Mouse (Mus musculus) spleen, postnatal 14 days (tissue): ENCODE results near the gene Jarid2.

Experiments
- DNase-seq, 2 experiments: peaks; one replicate each; pipeline ENCODE4 v3.0.0; 2021 to 2022; ENCODE audit warnings: low spot score in 2 of 2

Gene Jarid2

GRCm38 (mm10) chr13:44915945-44916344 is 186.7 kb downstream of the Jarid2 start:
- DNase-seq: no peak

GRCm38 (mm10) chr13:44917202-44917601 is 187.9 kb downstream of the Jarid2 start:
- no peak for DNase-seq

DNA sequence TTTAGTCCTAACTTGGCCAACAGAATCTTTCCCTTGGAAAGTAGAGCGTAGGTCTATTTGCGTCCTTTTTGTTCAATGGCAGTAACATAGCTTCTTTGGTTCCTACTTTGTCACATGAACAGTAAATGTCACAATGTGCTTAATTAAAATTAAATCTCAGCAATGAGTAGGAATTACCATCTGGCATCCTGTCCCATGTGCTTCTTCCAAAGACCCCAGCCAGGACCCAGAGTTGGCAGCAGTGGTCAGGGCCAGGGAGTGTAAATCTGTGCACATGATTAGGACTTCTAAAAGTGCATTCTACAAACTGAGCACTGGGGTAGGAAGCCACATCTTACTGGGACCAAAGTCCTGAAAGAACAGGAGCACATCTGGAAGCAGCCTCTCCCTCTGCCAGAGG is 189.0 kb downstream of the Jarid2 start:
- no peak for DNase-seq

GRCm38 (mm10) chr13:44921095-44921494 is 191.8 kb downstream of the Jarid2 start:
- DNase-seq: no peak

DNA sequence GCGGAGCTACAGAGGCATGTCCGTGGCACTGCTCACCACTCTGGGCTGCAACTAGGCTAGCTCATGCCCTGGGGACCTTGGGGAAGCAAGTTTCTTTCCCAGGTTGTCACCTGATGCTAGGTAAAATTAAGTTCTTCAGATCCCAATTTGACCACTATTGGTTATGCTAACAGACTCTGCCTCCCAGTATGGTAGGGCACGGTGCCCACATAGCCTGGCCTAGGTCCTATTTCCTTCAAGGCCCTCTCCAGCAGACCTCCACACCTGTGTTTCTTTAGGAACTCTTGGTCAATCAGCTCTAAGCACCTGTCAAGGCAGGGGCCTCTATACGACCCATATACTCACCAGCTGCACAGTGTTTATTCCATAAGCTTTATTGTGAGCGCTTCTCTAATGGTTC is 192.4 kb downstream of the Jarid2 start:
- DNase-seq: no peak

GRCm38 (mm10) chr13:44924042-44924441 is 194.8 kb downstream of the Jarid2 start:
- DNase-seq: no peak

DNA sequence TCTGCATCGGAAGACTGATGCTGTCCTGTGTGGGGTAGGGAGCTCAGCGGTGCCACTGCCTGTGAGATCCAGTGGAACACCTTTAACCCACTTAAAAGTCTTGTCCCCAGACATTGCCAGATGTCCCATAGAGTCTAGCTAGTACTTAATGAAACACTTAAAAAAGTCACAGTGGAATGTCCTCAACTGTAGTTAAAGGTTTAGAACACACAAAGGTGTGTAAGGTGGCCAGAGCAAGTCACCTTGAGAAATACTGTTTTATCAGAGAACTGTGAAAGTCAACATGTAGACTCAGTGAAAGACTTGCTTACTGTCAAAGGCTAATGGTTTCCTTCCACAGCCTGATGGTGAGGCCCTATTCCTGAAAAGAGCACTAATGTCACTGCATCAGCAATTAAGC is 195.9 kb downstream of the Jarid2 start:
- no peak for DNase-seq

- no peak for DNase-seq
Observed at GRCm38 (mm10) chr13:44926311-44926710, 197.0 kb downstream of the Jarid2 start.

- DNase-seq: no peak
Observed at GRCm38 (mm10) chr13:44932307-44933264, 203.3 kb downstream of the Jarid2 start.

DNA sequence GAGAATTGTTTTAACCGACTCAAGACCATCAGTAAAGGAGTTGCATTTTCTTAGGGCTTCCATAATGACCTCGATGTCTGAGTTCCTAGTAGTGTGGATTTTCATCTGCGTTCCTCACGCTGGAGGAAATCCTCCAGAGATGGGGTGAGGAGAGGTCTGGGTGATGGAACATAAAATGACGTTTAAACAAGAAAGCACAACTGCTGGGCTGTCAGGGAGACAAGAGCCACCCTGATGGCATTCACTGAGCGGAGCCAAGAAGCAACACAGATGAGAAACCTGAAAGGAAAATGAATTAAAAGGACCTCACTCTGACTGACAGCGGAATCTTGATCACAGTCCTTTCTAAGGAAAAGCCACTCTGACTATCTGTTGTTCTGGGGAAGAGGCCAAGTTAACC is 204.3 kb downstream of the Jarid2 start:
- no peak for DNase-seq

DNA sequence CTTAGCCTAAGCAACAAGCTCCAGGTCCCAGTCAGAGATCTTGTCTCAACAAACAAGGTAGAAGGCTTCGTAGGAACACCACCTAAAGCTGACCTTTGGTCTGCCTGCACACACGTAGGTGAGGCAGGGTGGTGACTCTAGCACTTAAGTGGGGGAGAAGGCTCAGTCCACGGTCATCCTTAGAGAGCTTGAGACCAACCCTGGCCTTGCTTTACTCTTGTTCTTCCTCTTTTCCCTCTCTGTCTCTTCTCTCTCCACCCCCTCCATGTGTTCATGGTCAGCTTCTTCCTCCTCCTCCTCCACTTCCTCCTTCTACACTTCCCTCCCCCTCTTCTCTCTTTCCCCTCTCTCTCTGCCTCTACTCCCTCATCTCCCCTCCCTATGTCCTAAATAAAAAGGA is 208.4 kb downstream of the Jarid2 start:
- DNase-seq: no peak

- no peak for DNase-seq
Observed at GRCm38 (mm10) chr13:44939326-44940035, 210.2 kb downstream of the Jarid2 start.

DNA sequence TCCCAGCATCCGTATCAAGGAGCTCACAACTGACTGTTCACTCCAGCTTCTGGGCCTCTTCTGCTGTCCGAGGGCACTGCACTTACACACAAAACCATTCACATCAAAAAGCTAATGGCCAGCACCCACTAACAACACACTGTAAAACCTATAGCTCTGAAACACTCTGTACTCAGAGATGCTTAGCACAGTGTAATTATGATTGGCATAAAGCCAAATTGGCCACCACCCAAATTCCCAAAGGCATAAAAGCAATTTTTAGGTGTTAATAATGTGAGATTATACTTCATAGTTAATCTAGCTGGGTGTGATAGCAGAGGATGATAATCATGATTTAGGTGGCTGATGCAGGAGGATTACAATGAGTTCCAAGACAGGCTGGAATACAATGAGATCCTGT is 214.3 kb downstream of the Jarid2 start:
- no peak for DNase-seq

DNA sequence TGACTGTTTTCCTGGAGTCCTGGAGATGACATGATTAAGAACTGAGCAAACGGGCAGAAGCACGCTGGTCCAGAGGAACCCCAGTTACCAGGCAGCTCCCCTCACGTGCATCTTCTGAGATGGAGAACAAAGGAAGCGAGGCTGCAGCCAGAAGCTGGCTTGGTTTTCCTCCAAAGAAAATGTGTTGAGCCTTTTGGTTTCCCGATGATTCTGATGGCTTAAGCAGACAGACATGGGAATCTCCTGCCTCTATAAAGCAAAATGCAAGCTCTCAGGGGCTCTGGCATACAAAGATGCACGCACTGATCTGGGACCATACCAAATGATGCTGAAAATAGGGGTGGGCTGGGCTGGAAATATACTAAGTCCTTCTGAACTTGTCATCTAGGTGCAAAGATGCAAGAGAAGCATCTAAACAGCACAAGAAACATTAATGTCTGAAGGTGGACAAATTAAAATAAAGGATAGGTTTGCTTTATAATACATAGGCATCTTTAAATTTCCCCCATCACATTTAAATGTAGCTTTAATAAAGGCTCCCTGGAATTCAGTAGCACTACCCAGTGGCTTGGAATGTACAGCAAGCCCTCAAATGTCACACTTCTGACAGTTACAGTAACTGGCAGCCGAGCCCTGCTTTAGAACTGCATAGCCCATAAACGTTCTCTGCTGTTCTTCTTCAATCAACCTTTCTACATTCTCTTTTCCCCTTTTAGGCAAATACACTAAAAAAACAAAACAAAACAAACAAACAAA is 217.8 kb downstream of the Jarid2 start:
- DNase-seq: no peak

GRCm38 (mm10) chr13:44948320-44949250 is 219.3 kb downstream of the Jarid2 start:
- no peak for DNase-seq

GRCm38 (mm10) chr13:44952393-44953086 is 223.3 kb downstream of the Jarid2 start:
- DNase-seq: no peak

- DNase-seq: no peak
Observed at GRCm38 (mm10) chr13:44953546-44954231, 224.4 kb downstream of the Jarid2 start.

DNA sequence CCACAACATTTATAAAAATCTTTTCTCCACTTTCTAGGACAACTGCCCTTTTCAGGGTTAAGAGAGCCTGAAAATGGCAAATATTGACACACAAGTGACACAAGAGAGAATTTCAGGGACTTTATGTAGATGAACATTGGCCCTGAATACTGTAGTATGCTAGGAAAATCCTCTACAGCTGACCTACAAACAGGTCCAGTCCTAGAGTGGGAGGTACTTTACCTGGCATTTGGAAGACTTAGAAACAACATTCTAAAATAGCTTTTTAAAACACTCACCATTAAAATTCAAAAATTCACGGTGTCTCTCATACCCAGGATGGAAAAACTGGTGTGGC is 224.9 kb downstream of the Jarid2 start:
- DNase-seq: no peak

DNA sequence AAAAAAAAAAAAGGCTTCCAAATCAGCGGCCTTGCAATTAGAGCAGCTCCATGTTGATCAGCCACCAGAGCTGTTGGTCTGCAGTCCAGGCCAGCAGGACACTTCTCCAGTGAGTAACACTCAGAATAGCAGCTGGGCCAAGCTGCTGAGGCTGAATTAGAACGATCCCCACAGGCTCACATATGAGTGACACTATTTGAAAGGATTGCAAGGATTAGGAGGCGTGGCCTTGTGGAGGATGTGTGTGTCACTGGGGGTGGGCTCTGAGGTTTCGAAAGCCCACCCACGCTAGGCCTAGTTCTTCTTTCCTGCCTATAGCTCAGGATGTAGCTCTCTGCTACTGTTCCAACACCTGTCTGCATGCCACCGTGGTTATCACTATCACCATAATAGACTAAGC is 226.5 kb downstream of the Jarid2 start:
- no peak for DNase-seq

GRCm38 (mm10) chr13:44957049-44957448 is 227.8 kb downstream of the Jarid2 start:
- DNase-seq: no peak
